Mouse (Mus musculus) hindbrain, embryonic 12.5 days (tissue): Measurements from ENCODE around the gene Nes. TPM values are rescaled to one million over a fixed set of nuclear protein-coding genes. Genes with fewer than 3 reads are reported as not detected.

Experiments used
- ATAC-seq: fragments of 200-750 bp; cut with Nextera tagmentation; 2 replicates; pipeline ENCODE4 v1.8.0; 2017; ENCODE audit warnings: moderate TSS enrichment; ENCODE audit not compliant: low FRiP score
- H3K27ac ChIP-seq: fragments of 300-500 bp; sonication (generic); 2 replicates; pipeline ENCODE4 v1.5.1; 2016; ENCODE audit warnings: mild to moderate bottlenecking
- H3K27me3 ChIP-seq: fragments of 300-500 bp; sonication (generic); 2 replicates; pipeline ENCODE4 v1.6.1; 2016; ENCODE audit warnings: mild to moderate bottlenecking
- H3K36me3 ChIP-seq: fragments of 300-500 bp; sonication (generic); 2 replicates; pipeline ENCODE4 v1.6.1; 2016; ENCODE audit warnings: mild to moderate bottlenecking
- H3K4me1 ChIP-seq: fragments of 300-500 bp; sonication (generic); 2 replicates; pipeline ENCODE4 v1.6.1; 2016
- H3K4me2 ChIP-seq: fragments of 300-500 bp; sonication (generic); replicated peaks from 2 replicates; pipeline ENCODE4 v1.6.1; 2016; ENCODE audit warnings: mild to moderate bottlenecking
- H3K4me3 ChIP-seq: fragments of 300-500 bp; sonication (generic); 2 replicates; pipeline ENCODE4 v1.5.1; 2016; ENCODE audit warnings: mild to moderate bottlenecking
- H3K9ac ChIP-seq: fragments of 300-500 bp; sonication (generic); 2 replicates; pipeline ENCODE4 v1.6.1; 2016; ENCODE audit warnings: mild to moderate bottlenecking, moderate library complexity
- H3K9me3 ChIP-seq: fragments of 300-500 bp; sonication (generic); replicated peaks from 2 replicates; pipeline ENCODE4 v1.6.1; 2016; ENCODE audit warnings: mild to moderate bottlenecking
- WGBS: fragments of 180-500 bp; shearing (Covaris S2); methylation state at CpG from one replicate; pipeline ENCODE4 v1.1.7; 2016; 5-methylcytosine and 5-hydroxymethylcytosine counted together
- polyA plus RNA-seq: library from polyadenylated mRNA; unstranded; fragments of >200 nt; fragmentation: Nextera tagmentation; extraction: Ambion mirVana; gene quantifications from 2 replicates; pipeline ENCODE4 v1.2.1, GENCODE M21; 2016

Nes gene
- 136 and 153 TPM in 2 replicates for polyA plus RNA-seq

GRCm38 (mm10) chr3:87970939-87971488 lies at the start of gene Nes:
Gene Nes, plus strand, starts transcription at chr3:87971078.
- Histone ChIP-seq H3K9ac (peak within 1 kb of the TSS; percentile 86), H3K4me1 (peaks cover 49% of the 10 kb centered on the region), H3K27ac (peak within 1 kb of the TSS; percentile 92), H3K4me2 (peak within 1 kb of the TSS; percentile 93), H3K9me3 (no peaks in the 10 kb centered on the region), H3K4me3 (peak within 1 kb of the TSS; percentile 69), H3K27me3 (peaks cover 2% of the 10 kb centered on the region; the same call in 1 of the 2 replicates), H3K36me3 (peaks cover 3% of the 10 kb centered on the region; the same call in 1 of the 2 replicates)
- under 1% methylated on average over 44 of the region's 44 CpGs for WGBS
- ATAC-seq, result peak; percentile 60

GRCm38 (mm10) chr3:87924996-87925395 lies 45.9 kb upstream of the Nes start:
- peaks cover 61% of the 10 kb centered on the region for H3K36me3 ChIP-seq

GRCm38 (mm10) chr3:87927452-87927851 lies 43.4 kb upstream of the Nes start:
- 95% methylated on average over 5 of the region's 5 CpGs for WGBS
- Histone ChIP-seq H3K27ac (no peak overlapping the region), H3K9me3 (no peaks in the 10 kb centered on the region), H3K9ac (no peak overlapping the region), H3K4me2 (no peak overlapping the region), H3K4me1 (peaks cover 25% of the 10 kb centered on the region), H3K27me3 (no peaks in the 10 kb centered on the region), H3K4me3 (no peak overlapping the region), H3K36me3 (peaks cover 62% of the 10 kb centered on the region)
- ATAC-seq, result no peak

More at GRCm38 (mm10) chr3:87924996-87925395, 45.9 kb upstream of the Nes start:
- Histone ChIP-seq H3K4me1 (peaks cover 15% of the 10 kb centered on the region), H3K27ac (no peak overlapping the region), H3K9ac (no peak overlapping the region), H3K27me3 (no peaks in the 10 kb centered on the region), H3K4me3 (no peak overlapping the region), H3K4me2 (no peak overlapping the region), H3K9me3 (no peaks in the 10 kb centered on the region)
- WGBS, result 91% methylated on average over 7 of the region's 7 CpGs
- ATAC-seq, result no peak

GRCm38 (mm10) chr3:87929341-87930077 lies 41.4 kb upstream of the Nes start:
- H3K9me3 ChIP-seq, result no peaks in the 10 kb centered on the region
- ATAC-seq, result peak; percentile 59
- H3K27ac ChIP-seq, result peak overlapping the region; percentile 90
- peak overlapping the region; percentile 99 for H3K4me3 ChIP-seq
- H3K36me3 ChIP-seq, result peaks cover 60% of the 10 kb centered on the region
- no peaks in the 10 kb centered on the region for H3K27me3 ChIP-seq
- WGBS, result 10% methylated on average over 25 of the region's 26 CpGs
- peaks cover 32% of the 10 kb centered on the region for H3K4me1 ChIP-seq
- H3K4me2 ChIP-seq, result peak overlapping the region; percentile 80
- peak overlapping the region; percentile 84 for H3K9ac ChIP-seq

GRCm38 (mm10) chr3:87930078-87930795 lies 40.6 kb upstream of the Nes start, which contains the start of the genes Isg20l2 and Rrnad1:
Gene Isg20l2, plus strand, starts transcription at chr3:87930314.
Gene Rrnad1, minus strand, starts transcription at chr3:87930717.
- Histone ChIP-seq H3K36me3 (peaks cover 58% of the 10 kb centered on the region), H3K4me2 (peak within 1 kb of the TSS; percentile 80), H3K27ac (peak within 1 kb of the TSS; percentile 90), H3K4me1 (peaks cover 36% of the 10 kb centered on the region), H3K9ac (peak within 1 kb of the TSS; percentile 89), H3K4me3 (peak within 1 kb of the TSS; percentile 99), H3K9me3 (no peaks in the 10 kb centered on the region), H3K27me3 (no peaks in the 10 kb centered on the region)
- WGBS, result under 1% methylated on average over 57 of the region's 78 CpGs
- peak; percentile 97 for ATAC-seq

- ATAC-seq, result no peak
- H3K9me3 ChIP-seq, result no peaks in the 10 kb centered on the region
- H3K27me3 ChIP-seq, result no peaks in the 10 kb centered on the region
- H3K9ac ChIP-seq, result no peak overlapping the region
- H3K36me3 ChIP-seq, result peaks cover 49% of the 10 kb centered on the region
- H3K4me1 ChIP-seq, result peaks cover 38% of the 10 kb centered on the region
- no peak overlapping the region for H3K4me3 ChIP-seq
- H3K27ac ChIP-seq, result no peak overlapping the region
- WGBS, result 91% methylated on average over 5 of the region's 5 CpGs
- no peak overlapping the region for H3K4me2 ChIP-seq
Measured at GRCm38 (mm10) chr3:87934026-87934425, 36.9 kb upstream of the Nes start.

- 80% methylated on average over 4 of the region's 4 CpGs for WGBS
- no peak overlapping the region for H3K9ac ChIP-seq
Measured at GRCm38 (mm10) chr3:87934501-87934900, 36.4 kb upstream of the Nes start.

GRCm38 (mm10) chr3:87935201-87935600 lies 35.7 kb upstream of the Nes start:
- Histone ChIP-seq H3K36me3 (peaks cover 61% of the 10 kb centered on the region), H3K27ac (no peak overlapping the region), H3K9me3 (no peaks in the 10 kb centered on the region), H3K4me2 (no peak overlapping the region), H3K4me3 (no peak overlapping the region), H3K27me3 (no peaks in the 10 kb centered on the region), H3K9ac (no peak overlapping the region), H3K4me1 (peaks cover 33% of the 10 kb centered on the region)
- 73% methylated on average over 4 of the region's 4 CpGs for WGBS
- ATAC-seq, result 0 out of 2 replicates have a peak, but pooled peaks have one; percentile 12

More at GRCm38 (mm10) chr3:87934501-87934900, 36.4 kb upstream of the Nes start:
- no peak for ATAC-seq
- H3K4me2 ChIP-seq, result no peak overlapping the region
- H3K36me3 ChIP-seq, result peaks cover 54% of the 10 kb centered on the region
- no peaks in the 10 kb centered on the region for H3K27me3 ChIP-seq
- peaks cover 34% of the 10 kb centered on the region for H3K4me1 ChIP-seq
- no peak overlapping the region for H3K27ac ChIP-seq
- H3K4me3 ChIP-seq, result no peak overlapping the region
- no peaks in the 10 kb centered on the region for H3K9me3 ChIP-seq

GRCm38 (mm10) chr3:87935776-87936175 lies 35.1 kb upstream of the Nes start:
- 95% methylated on average over 2 of the region's 2 CpGs for WGBS
- Histone ChIP-seq H3K9me3 (no peaks in the 10 kb centered on the region), H3K9ac (no peak overlapping the region)

GRCm38 (mm10) chr3:87940611-87941010 lies 30.3 kb upstream of the Nes start:
- Histone ChIP-seq H3K4me1 (peaks cover 19% of the 10 kb centered on the region), H3K27me3 (no peaks in the 10 kb centered on the region), H3K36me3 (peaks cover 57% of the 10 kb centered on the region), H3K27ac (no peak overlapping the region), H3K4me3 (no peak overlapping the region), H3K9ac (no peak overlapping the region), H3K9me3 (no peaks in the 10 kb centered on the region), H3K4me2 (no peak overlapping the region)
- no peak for ATAC-seq
- WGBS, result 62% methylated on average over 5 of the region's 5 CpGs

More at GRCm38 (mm10) chr3:87935776-87936175, 35.1 kb upstream of the Nes start:
- 0 out of 2 replicates have a peak, but pooled peaks have one; percentile 38 for ATAC-seq
- Histone ChIP-seq H3K36me3 (peaks cover 67% of the 10 kb centered on the region), H3K4me1 (peaks cover 31% of the 10 kb centered on the region), H3K4me3 (no peak overlapping the region), H3K27me3 (no peaks in the 10 kb centered on the region), H3K4me2 (0 out of 2 replicates have a peak overlapping the region, but pooled peaks have one; percentile 3), H3K27ac (no peak overlapping the region)

GRCm38 (mm10) chr3:87942471-87942870 lies 28.4 kb upstream of the Nes start:
- Histone ChIP-seq H3K27me3 (no peaks in the 10 kb centered on the region), H3K4me1 (peaks cover 32% of the 10 kb centered on the region), H3K9ac (no peak overlapping the region), H3K4me3 (no peak overlapping the region), H3K27ac (no peak overlapping the region), H3K4me2 (no peak overlapping the region), H3K36me3 (peaks cover 52% of the 10 kb centered on the region), H3K9me3 (no peaks in the 10 kb centered on the region)
- 91% methylated on average over 2 of the region's 2 CpGs for WGBS
- no peak for ATAC-seq

- H3K9me3 ChIP-seq, result no peaks in the 10 kb centered on the region
- WGBS, result 85% methylated on average over 7 of the region's 7 CpGs
- H3K4me2 ChIP-seq, result no peak overlapping the region
- no peak for ATAC-seq
- 0 out of 2 replicates have a peak, but pooled peaks cover 2% of the 10 kb centered on the region for H3K27me3 ChIP-seq
- H3K4me3 ChIP-seq, result no peak overlapping the region
- H3K27ac ChIP-seq, result no peak overlapping the region
- H3K36me3 ChIP-seq, result peaks cover 44% of the 10 kb centered on the region
- no peak overlapping the region for H3K9ac ChIP-seq
- H3K4me1 ChIP-seq, result peaks cover 43% of the 10 kb centered on the region
Measured at GRCm38 (mm10) chr3:87943586-87943985, 27.3 kb upstream of the Nes start.
